Mouse (Mus musculus) liver, adult 2 months (tissue): ENCODE measurements around the gene Olfr18. TPM values are rescaled to one million over a fixed set of nuclear protein-coding genes. Genes with fewer than 3 reads are reported as not detected.
"Not testable (repeated sequence)": the region's sequence is repeated elsewhere in the genome, so short reads cannot be mapped to it uniquely, and the experiment has no call there.

Experiments used
- DNase-seq: peaks from one replicate; pipeline ENCODE4 v3.0.0-alpha.2; 2011; ENCODE audit warnings: low read depth, low spot score; ENCODE audit errors: extremely low read depth
- H3K27ac ChIP-seq: fragments of 200-500 bp; replicated peaks from 2 replicates; pipeline ENCODE4 v1.5.1; 2012; ENCODE audit warnings: low read depth, mild to moderate bottlenecking, control low read depth, inconsistent platforms, low read length; ENCODE audit not compliant: insufficient read depth
- H3K27me3 ChIP-seq: fragments of 200-500 bp; 2 replicates; pipeline ENCODE4 v1.6.1; 2012; ENCODE audit warnings: mild to moderate bottlenecking, moderate library complexity, low read length, inconsistent platforms; ENCODE audit not compliant: control insufficient read depth, insufficient read depth
- H3K36me3 ChIP-seq: fragments of 200-500 bp; 2 replicates; pipeline ENCODE4 v1.6.1; 2012; ENCODE audit warnings: low read length, inconsistent platforms; ENCODE audit not compliant: control insufficient read depth, insufficient read depth
- H3K4me1 ChIP-seq: fragments of 200-500 bp; 2 replicates; pipeline ENCODE4 v1.6.1; 2011; ENCODE audit warnings: low read length; ENCODE audit not compliant: control insufficient read depth, insufficient read depth
- H3K4me3 ChIP-seq: fragments of 200-500 bp; 2 replicates; pipeline ENCODE4 v1.5.1; 2011; ENCODE audit warnings: low read depth, mild to moderate bottlenecking, control low read depth, low read length, moderate library complexity; ENCODE audit not compliant: insufficient read depth
- H3K79me2 ChIP-seq: fragments of 200-500 bp; 2 replicates; pipeline ENCODE4 v1.6.1; 2012; ENCODE audit warnings: inconsistent platforms, mild to moderate bottlenecking, low read length, moderate library complexity; ENCODE audit not compliant: control insufficient read depth, insufficient read depth
- H3K9ac ChIP-seq: fragments of 200-500 bp; 2 replicates; pipeline ENCODE4 v1.6.1; 2012; ENCODE audit warnings: low read depth, mild to moderate bottlenecking, control low read depth, inconsistent platforms, low read length
- CTCF ChIP-seq: fragments of 200-500 bp; IDR thresholded peaks from 2 replicates; pipeline ENCODE4 v1.5.1; 2011; ENCODE audit warnings: low read depth, low read length, control low read depth
- POLR2A ChIP-seq: fragments of 200-500 bp; IDR thresholded peaks from 2 replicates; pipeline ENCODE4 v1.6.1; 2011; ENCODE audit warnings: low read length, control low read depth; ENCODE audit not compliant: insufficient read depth; ENCODE audit errors: extremely low read depth
- WGBS: fragments of 180-500 bp; shearing (Covaris S2); methylation state at CpG from one replicate; pipeline ENCODE4 v1.1.7; 2018; 5-methylcytosine and 5-hydroxymethylcytosine counted together
- polyA plus RNA-seq: library from polyadenylated mRNA; depleted of rRNA; stranded (reverse); fragments of >200 nt; gene quantifications from 2 replicates; pipeline ENCODE4 v1.2.3, GENCODE M21; 2012; rRNA removed
- total RNA-seq: library from RNA; depleted of rRNA; stranded (reverse); fragments of >200 nt; gene quantifications from 2 replicates; pipeline ENCODE4 v1.2.3, GENCODE M21; 2014; rRNA removed

Olfr18 gene
- total and polyA plus RNA-seq, 2 experiments, result not detected

DNA sequence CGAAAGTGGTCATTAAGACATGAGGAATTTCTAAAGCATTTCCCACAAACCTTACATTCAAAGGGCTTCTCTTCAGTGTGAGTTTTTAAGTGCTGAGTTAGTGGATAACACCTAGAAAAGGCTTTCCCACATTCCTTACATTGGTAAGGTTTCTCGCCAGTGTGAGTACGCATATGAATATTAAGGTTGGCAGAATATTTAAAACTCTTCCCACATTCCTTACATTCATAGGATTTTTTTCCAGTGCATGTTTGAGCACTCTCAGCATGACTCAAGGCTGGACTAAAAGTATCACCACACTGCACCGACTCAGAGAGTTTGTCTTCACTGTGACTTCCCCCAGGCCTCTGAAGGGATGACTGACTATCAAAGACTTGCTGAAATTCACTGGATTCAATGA is 12.6 kb upstream of the Olfr18 start:
- 95% methylated on average over 4 of the region's 4 CpGs for WGBS
- TF ChIP-seq POLR2A (no peak), CTCF (no peak)
- H3K9ac ChIP-seq, result no peak overlapping the region
- no peak overlapping the region for H3K4me3 ChIP-seq
- H3K4me1 ChIP-seq, result no peaks in the 10 kb centered on the region
- no peaks in the 10 kb centered on the region for H3K27me3 ChIP-seq
- H3K27ac ChIP-seq, result no peak overlapping the region
- H3K36me3 ChIP-seq, result peaks cover 42% of the 10 kb centered on the region
- no peaks in the 10 kb centered on the region for H3K79me2 ChIP-seq
- DNase-seq, result no peak

DNA sequence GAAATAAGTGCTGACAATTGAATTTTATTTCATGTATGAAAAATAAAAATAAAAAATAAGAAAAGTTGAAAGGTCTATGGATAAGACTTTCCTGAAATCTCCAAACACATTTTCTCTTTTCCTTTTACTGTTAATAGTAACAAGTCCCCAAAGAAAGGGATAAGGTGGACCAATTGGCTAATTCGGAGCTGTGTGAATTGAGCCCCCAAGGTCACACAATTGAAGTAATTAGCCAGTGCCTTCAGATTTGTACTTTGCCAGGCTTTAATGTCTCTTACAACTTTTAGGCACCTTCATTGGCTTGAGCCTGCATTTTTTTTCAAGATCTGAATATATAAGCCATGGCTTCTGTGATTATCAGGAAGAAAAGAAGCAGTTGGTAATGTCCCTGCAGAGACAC is 37.7 kb downstream of the Olfr18 start, which contains the start of gene Olfr873:
Olfr873 (plus strand) TSS at position 301 of the 400 bp plus-strand sequence.
- Histone ChIP-seq H3K4me1 (no peaks in the 10 kb centered on the region), H3K79me2 (no peaks in the 10 kb centered on the region), H3K27ac (no peak within 1 kb of the TSS), H3K36me3 (no peaks in the 10 kb centered on the region), H3K27me3 (no peaks in the 10 kb centered on the region), H3K9ac (no peak within 1 kb of the TSS), H3K4me3 (no peak within 1 kb of the TSS)
- TF ChIP-seq POLR2A, result no peak
- no peak for TF ChIP-seq CTCF
- DNase-seq, result no peak
- 86% methylated on average over 1 of the region's 1 CpGs for WGBS

DNA sequence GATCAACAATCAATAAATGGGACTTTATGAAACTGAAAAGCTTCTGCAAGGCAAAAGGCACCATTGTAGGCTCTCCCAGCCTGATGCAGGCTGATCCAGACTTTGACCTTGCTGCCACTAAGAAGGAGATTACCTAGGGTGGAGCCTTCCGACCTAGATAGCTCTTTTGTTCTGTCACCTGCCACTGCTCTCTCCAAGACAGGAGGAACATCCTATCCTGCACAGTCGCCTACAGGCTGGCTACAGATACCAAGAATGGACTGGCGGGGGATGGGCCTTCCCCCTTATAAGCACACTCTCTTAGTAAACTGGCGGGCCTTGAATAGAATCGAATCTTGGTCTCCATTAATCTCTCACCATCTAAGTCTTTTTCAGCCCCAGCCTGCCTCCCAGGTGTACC is 40.3 kb downstream of the Olfr18 start:
- DNase-seq, H3K79me2 ChIP-seq, H3K4me3 ChIP-seq, H3K27ac ChIP-seq, H3K9ac ChIP-seq, H3K36me3 ChIP-seq, H3K4me1 ChIP-seq, H3K27me3 ChIP-seq: not testable (repeated sequence)
- WGBS, result 77% methylated on average over 5 of the region's 5 CpGs

DNA sequence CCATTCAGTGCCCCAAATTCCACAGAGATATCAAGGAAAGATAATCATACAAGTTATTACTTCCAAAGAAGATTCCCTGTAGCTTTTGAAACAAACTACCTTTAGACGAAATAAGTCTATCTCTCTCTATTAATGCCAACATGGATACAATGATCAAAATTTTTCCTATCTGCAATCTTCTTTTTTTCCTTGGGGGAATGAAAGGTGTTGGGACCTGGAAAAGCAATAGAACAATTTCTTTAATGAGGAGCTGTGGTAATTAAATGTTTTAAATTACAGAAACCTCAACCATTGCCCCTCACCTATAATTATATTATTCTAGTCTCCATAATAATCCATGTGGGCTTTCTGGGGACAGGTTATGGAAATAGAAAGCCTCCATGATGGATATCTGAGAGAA is 53.8 kb downstream of the Olfr18 start, which contains the start of gene Olfr39:
Olfr39 (plus strand) TSS at position 301 of the 400 bp plus-strand sequence.
- 70% methylated on average over 1 of the region's 1 CpGs for WGBS

More for the DNA sequence above, 53.8 kb downstream of the Olfr18 start, which contains the start of gene Olfr39:
- no peak within 1 kb of the TSS for H3K9ac ChIP-seq
- no peaks in the 10 kb centered on the region for H3K27me3 ChIP-seq
- no peaks in the 10 kb centered on the region for H3K79me2 ChIP-seq
- DNase-seq, result no peak
- TF ChIP-seq POLR2A, result no peak
- no peak for TF ChIP-seq CTCF
- no peaks in the 10 kb centered on the region for H3K4me1 ChIP-seq
- H3K27ac ChIP-seq, result no peak within 1 kb of the TSS
- H3K4me3 ChIP-seq, result no peak within 1 kb of the TSS
- H3K36me3 ChIP-seq, result no peaks in the 10 kb centered on the region

Other genes with a start within 250 kb of the Olfr18 start
- not detected in 2 replicates for gene Olfr868, start 237.5 kb downstream of the Olfr18 start, total RNA-seq
- gene Olfr868, start 237.5 kb downstream of the Olfr18 start, polyA plus RNA-seq, result not detected in 2 replicates
- gene Olfr869, start 207.1 kb downstream of the Olfr18 start, total RNA-seq, result not detected in 2 replicates
- not detected in 2 replicates for gene Olfr869, start 207.1 kb downstream of the Olfr18 start, polyA plus RNA-seq
- gene Olfr870, start 162.0 kb downstream of the Olfr18 start, total RNA-seq, result not detected in 2 replicates
- not detected in 2 replicates for gene Olfr870, start 162.0 kb downstream of the Olfr18 start, polyA plus RNA-seq
- gene Olfr871, start 123.9 kb downstream of the Olfr18 start, total RNA-seq, result not detected in 2 replicates
- not detected in 2 replicates for gene Olfr871, start 123.9 kb downstream of the Olfr18 start, polyA plus RNA-seq
- gene Olfr872, start 99.0 kb downstream of the Olfr18 start, total RNA-seq, result not detected in 2 replicates
- gene Olfr872, start 99.0 kb downstream of the Olfr18 start, polyA plus RNA-seq, result not detected in 2 replicates
- not detected in 2 replicates for gene Olfr39, start 53.7 kb downstream of the Olfr18 start, total RNA-seq
- not detected in 2 replicates for gene Olfr39, start 53.7 kb downstream of the Olfr18 start, polyA plus RNA-seq
- not detected in 2 replicates for gene Olfr873, start 37.6 kb downstream of the Olfr18 start, total RNA-seq
- not detected in 2 replicates for gene Olfr873, start 37.6 kb downstream of the Olfr18 start, polyA plus RNA-seq
- 6.7 and 7.8 TPM in 2 replicates for gene Zfp560, start 49.1 kb upstream of the Olfr18 start, total RNA-seq
- gene Zfp560, start 49.1 kb upstream of the Olfr18 start, polyA plus RNA-seq, result 3.5 and 4.6 TPM in 2 replicates
- 8.2 and 8.8 TPM in 2 replicates for gene Zfp26, start 124.1 kb upstream of the Olfr18 start, total RNA-seq
- 0.70 and 1.1 TPM in 2 replicates for gene Zfp26, start 124.1 kb upstream of the Olfr18 start, polyA plus RNA-seq
- 8.9 and 10.3 TPM in 2 replicates for gene Zfp426, start 156.7 kb upstream of the Olfr18 start, total RNA-seq
- gene Zfp426, start 156.7 kb upstream of the Olfr18 start, polyA plus RNA-seq, result 2.4 and 2.8 TPM in 2 replicates
- 24.3 and 28.6 TPM in 2 replicates for gene Zfp266, start 185.3 kb upstream of the Olfr18 start, total RNA-seq
- gene Zfp266, start 185.3 kb upstream of the Olfr18 start, polyA plus RNA-seq, result 2.7 and 3.0 TPM in 2 replicates
- 2.7 and 4.3 TPM in 2 replicates for gene Zfp846, start 245.2 kb upstream of the Olfr18 start, total RNA-seq
- gene Zfp846, start 245.2 kb upstream of the Olfr18 start, polyA plus RNA-seq, result 0.61 and 1.5 TPM in 2 replicates